Mouse (Mus musculus) small intestine, adult 2 months (tissue): ENCODE data around the gene Gabrb1.

Source experiments
- CTCF ChIP-seq: fragments of 200-500 bp; IDR thresholded peaks from 2 replicates; pipeline ENCODE4 v1.5.1; 2012; ENCODE audit warnings: low read depth, mild to moderate bottlenecking, control low read depth, inconsistent platforms, low read length, moderate library complexity, mixed read lengths; ENCODE audit not compliant: insufficient replicate concordance, insufficient read length; ENCODE audit errors: extremely low read depth
- POLR2A ChIP-seq: fragments of 200-500 bp; IDR thresholded peaks from 2 replicates; pipeline ENCODE4 v1.6.1; 2012; ENCODE audit warnings: low read depth, mild to moderate bottlenecking, control low read depth, inconsistent platforms, low read length, moderate library complexity

DNA sequence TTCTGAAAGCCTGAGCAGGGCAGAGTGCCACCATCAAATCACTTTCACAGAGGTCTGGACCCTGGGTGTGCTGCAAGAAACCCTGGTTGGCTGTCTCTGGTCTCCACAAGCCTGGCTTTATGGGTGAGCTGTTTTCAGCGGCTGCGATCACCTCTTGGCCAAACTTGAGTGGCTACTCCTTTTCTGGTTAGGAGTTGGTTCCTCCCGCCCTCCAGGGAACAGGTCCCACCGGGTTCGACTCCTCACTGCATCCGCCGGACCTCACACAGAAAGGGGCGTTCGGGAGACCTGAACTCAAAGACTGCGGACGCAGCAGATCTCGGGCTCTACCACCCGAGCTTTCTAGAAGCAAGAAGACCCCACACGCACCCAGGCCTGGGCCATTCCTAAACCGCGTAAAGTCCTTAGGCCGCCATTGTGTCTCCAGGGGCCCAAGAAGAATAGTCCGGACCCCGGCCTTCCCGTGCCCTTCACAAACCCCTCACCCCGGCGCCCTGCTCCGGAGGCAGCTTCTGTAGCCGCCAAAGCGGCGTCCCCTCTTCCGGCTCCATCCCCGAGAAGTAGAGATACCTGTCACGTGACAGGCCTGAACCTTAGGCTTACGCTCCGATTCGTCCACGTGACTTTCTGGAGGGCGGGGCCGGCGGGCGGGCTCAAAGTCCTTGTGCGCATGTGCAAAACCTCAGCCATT lies 509.8 kb downstream of the Gabrb1 start, which contains the start of gene Commd8:
- TF ChIP-seq POLR2A (peak; percentile 96), CTCF (no peak)
